Mouse (Mus musculus) layer of hippocampus, postnatal 14 days (tissue): ENCODE data around the gene Ghrh. TPM values are rescaled to one million over a fixed set of nuclear protein-coding genes. Genes with fewer than 3 reads are reported as not detected.

ENCODE experiments used
- DNase-seq, 2 experiments: peaks; one replicate each; pipeline ENCODE4 v3.0.0; 2021 to 2022; ENCODE audit warnings: low spot score in 2 of 2, mixed read lengths in 1 of 2
- total RNA-seq, 2 experiments: library from RNA; stranded (reverse); gene quantifications; 2 replicates each; pipeline ENCODE4 v1.2.3; 2021

Ghrh gene
- total RNA-seq, 2 experiments from 2014 or later: not detected

- peak in 1 of 2 experiments; percentile 52 for DNase-seq
Measured at GRCm38 (mm10) chr2:157349121-157349778, 1.9 kb upstream of the Ghrh start.

- no peak for DNase-seq
Measured at GRCm38 (mm10) chr2:157343337-157343736, 4.0 kb downstream of the Ghrh start.

GRCm38 (mm10) chr2:157342328-157342926, 4.9 kb downstream of the Ghrh start:
- no peak for DNase-seq

- DNase-seq: peak; percentile 86 to 89
Measured at GRCm38 (mm10) chr2:157341554-157342270, 5.6 kb downstream of the Ghrh start.

GRCm38 (mm10) chr2:157340221-157340741, 7.0 kb downstream of the Ghrh start:
- DNase-seq: peak; percentile 58 to 84

GRCm38 (mm10) chr2:157339532-157339931, 7.8 kb downstream of the Ghrh start:
- DNase-seq: no peak

- peak; percentile 65 to 69 for DNase-seq
Measured at GRCm38 (mm10) chr2:157338663-157339062, 8.6 kb downstream of the Ghrh start.

- DNase-seq: no peak
Measured at GRCm38 (mm10) chr2:157332059-157332458, 15.2 kb downstream of the Ghrh start.

GRCm38 (mm10) chr2:157328570-157328969, 18.7 kb downstream of the Ghrh start:
- DNase-seq: no peak

- DNase-seq: no peak
Measured at GRCm38 (mm10) chr2:157328106-157328505, 19.2 kb downstream of the Ghrh start.

- no peak for DNase-seq
Measured at GRCm38 (mm10) chr2:157325238-157325637, 22.1 kb downstream of the Ghrh start.

GRCm38 (mm10) chr2:157322029-157322766, 25.1 kb downstream of the Ghrh start:
- DNase-seq: no peak

GRCm38 (mm10) chr2:157320886-157321285, 26.4 kb downstream of the Ghrh start:
- no peak for DNase-seq

- no peak for DNase-seq
Measured at GRCm38 (mm10) chr2:157320135-157320534, 27.2 kb downstream of the Ghrh start.

- no peak for DNase-seq
Measured at GRCm38 (mm10) chr2:157317220-157317619, 30.1 kb downstream of the Ghrh start.

GRCm38 (mm10) chr2:157316358-157316933, 30.9 kb downstream of the Ghrh start:
- DNase-seq: no peak

- DNase-seq: no peak
Measured at GRCm38 (mm10) chr2:157315486-157315885, 31.8 kb downstream of the Ghrh start.

GRCm38 (mm10) chr2:157314310-157314709, 33.0 kb downstream of the Ghrh start:
- DNase-seq: peak in 1 of 2 experiments; percentile 47

GRCm38 (mm10) chr2:157313718-157314117, 33.6 kb downstream of the Ghrh start:
- DNase-seq: no peak

GRCm38 (mm10) chr2:157310963-157311637, 36.2 kb downstream of the Ghrh start:
- no peak for DNase-seq
